Mouse (Mus musculus) urinary bladder, postnatal 36 days (tissue): ENCODE measurements around the gene 3110009E18Rik.
A peak's percentile ranks its signal among the peaks of the same experiment; 100 is the strongest.

Experiments used
- DNase-seq, 2 experiments: peaks; one replicate each; pipeline ENCODE4 v3.0.0; 2022; ENCODE audit warnings: low spot score in 2 of 2, mixed read lengths in 1 of 2

The 3110009E18Rik gene

DNA sequence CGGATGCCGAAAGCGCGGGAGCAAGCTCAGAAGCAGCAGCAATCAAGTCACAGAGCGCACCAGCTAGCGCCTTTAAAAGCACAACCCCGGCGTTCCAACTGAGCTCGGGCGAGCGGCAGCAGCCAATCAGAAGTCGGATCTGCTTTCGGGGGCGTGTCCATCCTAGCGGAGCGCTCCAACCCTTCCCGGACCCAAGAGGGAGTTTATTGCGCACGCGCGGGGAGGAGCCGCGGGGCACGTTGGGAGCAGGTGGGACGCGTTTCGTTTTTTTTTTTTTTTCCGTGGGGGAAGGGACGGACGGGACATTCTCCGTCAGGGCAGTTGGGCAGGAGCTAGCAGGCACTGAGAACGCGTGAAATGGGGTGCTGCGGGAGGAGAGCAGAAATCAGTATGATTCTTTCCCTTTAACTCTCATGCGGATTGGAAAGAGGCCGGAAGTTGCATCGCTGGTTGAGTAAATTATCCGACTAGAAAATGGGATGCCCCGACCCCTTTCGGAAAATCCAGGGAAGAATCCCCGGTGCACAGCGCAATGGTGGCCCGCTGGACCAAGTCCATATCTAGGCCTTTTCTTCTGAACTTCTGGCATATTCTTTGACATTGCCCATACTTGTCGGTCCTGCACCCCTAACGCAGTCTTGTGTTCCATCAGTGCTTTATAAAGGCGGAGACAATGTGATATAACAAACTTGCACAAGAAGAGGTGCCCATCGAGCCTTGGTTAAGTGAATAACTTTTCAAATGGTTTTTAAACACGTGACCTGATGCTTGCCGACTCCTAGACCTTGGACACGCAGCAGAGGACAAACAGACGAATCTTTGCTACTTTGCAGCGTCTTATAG is at the start of gene 3110009E18Rik, which contains the start of gene Dbi:
TSS of gene 3110009E18Rik (plus strand) at position 219 of the 843 bp plus-strand sequence.
TSS of gene Dbi (minus strand) at position 110 of the 843 bp plus-strand sequence.
- DNase-seq, result peak; percentile 91 to 98

DNA sequence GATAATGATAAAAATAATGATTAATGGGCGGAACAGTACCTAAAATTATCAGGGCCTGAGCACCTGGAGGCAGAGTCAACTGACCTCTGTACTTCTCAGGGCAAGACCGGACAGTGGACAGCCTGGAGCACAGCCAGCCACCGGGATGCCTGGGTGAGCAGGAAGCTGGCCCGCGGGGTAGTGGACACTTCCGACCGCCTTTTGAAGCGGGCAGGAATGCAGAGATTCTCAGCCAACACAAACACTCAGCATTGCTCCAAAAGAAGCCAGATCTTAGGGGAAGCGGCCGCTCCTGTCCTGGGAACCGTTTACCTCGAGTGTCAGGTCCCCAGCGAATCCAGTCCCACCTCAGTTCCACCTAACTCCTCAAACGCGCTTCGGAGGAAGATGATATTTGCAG is 48.1 kb upstream of the 3110009E18Rik start:
- DNase-seq, result peak in 1 of 2 experiments; percentile 48

DNA sequence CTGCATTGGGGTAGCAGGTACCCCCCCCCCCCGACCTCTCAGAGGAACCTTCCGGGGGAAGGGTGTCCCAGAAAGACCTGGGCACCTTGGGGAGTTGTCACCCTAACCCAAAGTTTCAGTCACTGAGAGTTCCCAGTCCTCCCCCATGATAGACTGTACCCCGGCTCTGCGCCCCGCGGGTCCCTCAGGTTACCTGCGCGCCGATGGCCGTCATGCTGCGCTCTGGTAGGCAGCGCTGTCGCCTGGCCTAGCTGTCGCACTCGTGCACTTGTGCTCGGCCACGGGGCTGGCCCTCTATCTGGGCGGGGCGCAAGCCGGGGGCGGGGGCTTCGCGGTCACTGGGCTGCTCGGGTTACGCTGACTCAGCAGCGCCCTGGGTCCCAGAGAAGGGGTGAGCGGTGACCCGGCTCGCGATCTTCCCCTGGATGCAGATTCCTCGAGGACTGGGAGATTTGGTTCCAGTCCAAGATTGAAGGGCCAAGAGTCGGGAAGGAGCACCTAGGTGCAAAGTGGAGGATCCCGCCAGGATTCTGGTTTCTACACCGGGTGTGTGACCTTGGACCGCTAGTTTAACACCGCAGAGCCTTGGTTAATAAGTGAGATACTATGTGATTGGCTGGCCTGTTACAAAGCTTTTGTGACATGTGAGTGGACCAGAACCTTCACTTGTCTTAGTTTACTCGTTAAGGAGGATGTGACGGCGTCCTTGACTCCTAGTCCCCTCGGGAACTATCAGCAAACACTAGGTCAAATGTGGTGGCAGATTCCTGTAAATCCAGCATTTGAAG is 47.3 kb upstream of the 3110009E18Rik start, which contains the start of gene Tmem37:
TSS of gene Tmem37 (minus strand) at position 556 of the 788 bp plus-strand sequence.
- peak; percentile 57 to 82 for DNase-seq

DNA sequence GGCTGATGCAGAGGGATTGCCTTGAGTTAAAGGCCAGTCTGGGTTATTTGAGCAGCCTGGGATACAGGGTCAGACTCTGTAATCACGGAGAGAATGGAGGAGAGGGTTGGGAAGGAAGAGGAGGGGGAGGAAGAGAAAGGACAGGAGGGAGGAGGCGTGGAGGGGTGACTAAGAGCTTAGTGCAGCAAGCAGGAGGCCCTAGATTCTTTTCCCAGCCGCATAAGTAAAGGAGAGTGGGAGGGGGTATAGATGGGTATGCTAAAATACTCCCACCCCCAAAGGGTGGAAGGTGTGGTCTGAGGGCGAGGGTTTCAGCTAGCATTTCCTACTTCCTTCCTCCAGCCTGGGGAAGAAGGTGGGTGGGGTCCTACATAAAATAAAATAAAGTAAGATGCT is 46.7 kb upstream of the 3110009E18Rik start:
- DNase-seq, result no peak

DNA sequence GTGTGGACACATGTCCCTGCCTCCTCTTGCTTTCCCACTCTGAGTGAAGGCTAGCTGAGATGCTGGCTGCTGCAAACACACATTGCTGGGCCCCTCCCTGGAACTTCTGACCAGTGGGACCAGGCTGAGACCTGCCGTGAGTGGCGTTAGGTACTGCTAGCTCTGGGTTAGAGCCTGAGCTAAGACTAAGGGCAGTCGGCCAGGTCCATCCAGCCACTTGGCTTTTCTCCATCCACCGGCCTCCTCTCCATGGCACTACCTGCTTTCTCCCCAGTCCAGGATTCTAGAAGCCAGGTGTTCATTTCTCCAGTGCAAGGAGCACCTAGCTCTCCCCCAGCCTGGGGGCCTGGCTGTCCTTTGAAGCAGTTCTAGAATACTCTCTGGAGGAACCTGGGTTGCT is 46.1 kb upstream of the 3110009E18Rik start:
- no peak for DNase-seq

DNA sequence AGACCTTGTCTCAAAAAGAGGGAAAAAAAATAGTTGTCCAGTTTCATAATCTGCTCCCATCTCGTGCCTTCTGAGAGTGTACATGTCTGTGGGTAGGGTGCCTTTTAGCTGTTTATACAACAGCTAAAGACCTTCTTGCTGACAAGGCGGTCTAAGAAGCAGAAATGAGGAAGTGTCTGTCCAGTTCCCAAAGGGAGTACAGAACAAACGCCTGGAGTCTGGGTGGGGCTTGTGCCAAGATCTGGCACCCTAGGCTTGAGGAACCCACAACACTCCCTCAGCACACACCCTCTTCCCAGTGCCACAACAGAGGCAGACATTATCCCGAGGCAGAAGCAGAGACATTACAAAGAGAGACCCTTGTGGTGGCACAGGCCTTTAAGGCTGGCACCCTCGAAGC is 45.5 kb upstream of the 3110009E18Rik start:
- no peak for DNase-seq

DNA sequence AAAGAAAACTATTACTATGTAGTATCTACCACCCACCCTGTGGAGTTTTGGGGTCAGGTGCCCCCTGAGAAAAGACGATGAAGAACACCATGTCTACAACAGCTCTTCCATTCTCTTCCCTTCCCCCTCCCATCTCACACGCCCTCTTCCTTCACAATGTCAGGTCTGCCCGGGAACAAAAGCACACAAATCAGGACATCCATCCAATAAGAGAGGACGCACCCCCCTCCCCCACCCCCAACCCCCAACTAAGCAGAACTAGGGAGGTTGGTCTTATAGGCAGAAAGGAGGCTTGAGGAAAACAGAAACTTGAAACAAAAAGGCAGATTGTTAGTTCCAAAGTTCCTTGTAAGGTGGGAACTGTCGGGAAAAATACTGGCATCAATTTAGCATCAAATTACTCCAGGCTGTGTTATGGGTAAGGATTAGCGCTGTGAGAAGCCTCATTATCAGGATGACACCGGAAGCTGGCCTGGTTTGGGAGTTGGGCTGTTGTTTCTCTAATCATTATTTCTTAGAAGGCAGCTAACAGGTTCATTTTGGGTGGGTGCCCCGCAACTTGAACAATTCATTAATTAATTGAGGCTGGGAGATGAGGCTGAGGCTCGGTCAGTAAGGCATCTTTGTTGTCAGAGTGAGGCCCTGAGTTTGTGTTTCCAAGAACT is 43.1 kb upstream of the 3110009E18Rik start:
- DNase-seq, result no peak

DNA sequence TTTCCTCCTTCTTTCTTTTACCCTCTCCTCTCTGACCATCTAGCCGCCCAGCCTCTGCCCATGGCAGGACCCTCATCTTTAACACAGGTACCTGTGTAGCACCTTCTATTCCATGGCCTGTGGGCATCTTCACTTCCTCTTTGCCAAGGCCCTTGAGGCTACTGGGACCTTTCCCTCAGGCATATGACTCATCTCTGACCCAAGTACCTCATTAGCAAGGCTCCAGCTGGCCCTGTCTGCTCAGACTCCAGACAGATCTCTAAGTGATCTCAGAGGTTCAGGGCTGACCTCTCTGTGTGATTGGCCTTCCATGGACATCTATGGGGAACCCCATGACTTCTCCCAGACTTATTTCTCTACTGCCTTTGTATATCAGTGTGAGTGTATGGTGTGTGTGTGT is 40.4 kb upstream of the 3110009E18Rik start:
- DNase-seq, result no peak

DNA sequence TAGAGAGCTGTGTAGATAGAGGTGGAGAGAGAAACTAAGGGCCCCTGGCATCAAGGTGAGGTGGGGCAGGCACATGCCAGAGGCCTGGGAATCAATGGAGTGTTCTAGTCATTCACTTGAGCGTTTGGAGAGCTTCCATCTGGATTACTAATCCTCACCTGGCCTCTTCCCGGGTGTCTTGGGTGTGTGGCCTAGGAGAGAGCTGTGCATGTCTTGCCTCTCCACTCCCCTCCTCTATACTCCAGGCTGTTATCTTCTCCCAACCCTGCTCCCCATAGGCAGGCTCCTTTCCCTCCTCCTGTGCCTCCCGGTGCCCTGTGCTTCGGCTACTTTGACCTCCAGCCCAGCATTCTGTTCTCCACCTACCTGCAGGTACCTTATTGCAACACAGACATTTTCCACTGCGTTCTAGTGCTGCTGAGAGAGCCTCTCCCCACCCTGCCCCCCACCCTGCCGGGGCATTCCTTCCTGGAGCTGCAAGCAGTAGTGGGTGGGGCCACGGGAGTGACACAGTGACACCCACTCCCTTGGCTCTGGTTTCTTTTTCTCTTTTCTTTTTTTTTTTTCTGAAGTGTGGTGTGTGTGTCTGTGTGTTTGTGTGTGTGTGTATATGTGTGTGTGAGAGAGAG is 37.9 kb upstream of the 3110009E18Rik start:
- peak in 1 of 2 experiments; percentile 14 for DNase-seq

DNA sequence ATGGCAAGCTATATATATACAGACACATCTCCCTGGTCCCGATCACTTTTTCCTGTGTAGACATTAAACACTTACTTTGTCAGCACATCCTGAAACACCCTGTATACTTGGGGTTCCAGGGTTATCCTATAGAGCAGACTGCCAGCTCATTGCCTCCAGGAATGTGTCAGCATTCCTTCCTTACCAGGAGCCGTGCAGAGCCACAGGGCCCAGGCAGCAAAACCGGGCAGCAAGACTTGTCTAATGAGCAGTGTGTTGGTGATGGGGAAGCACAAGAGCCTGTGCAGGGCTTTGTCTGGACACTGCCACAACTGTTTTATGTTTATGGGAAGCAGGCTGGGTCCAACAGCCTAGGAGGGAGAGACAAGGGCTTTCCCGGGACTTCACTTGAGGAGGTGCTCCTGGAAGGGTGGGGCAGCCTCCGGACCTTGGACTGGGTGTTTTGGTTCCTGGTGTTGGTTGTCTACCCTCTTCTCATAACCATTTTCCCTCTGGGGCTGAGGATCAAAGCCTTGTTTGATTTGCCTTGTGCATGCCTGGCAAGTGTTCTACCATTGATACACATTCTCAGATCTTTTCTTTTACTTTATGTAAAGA is 37.0 kb upstream of the 3110009E18Rik start:
- no peak for DNase-seq

DNA sequence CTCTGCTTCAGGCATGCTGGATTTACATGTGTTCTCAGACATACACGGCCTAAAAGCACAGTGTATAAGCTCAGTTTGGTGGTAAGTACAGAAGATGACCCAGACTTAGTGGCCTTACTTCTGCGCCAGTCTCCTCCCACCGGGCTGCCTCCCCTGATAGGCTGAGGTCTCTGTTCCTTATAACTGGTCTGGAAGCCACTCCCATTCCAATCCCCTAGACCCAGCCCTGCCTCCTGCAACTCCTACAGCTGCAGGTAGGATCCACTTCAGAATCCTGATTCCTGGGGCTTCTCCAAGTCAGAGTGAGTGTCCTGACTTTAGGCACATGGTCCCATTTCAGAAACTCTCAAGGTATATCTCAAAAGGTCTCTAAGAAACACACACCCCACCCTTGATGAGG is 35.3 kb upstream of the 3110009E18Rik start:
- DNase-seq, result no peak

DNA sequence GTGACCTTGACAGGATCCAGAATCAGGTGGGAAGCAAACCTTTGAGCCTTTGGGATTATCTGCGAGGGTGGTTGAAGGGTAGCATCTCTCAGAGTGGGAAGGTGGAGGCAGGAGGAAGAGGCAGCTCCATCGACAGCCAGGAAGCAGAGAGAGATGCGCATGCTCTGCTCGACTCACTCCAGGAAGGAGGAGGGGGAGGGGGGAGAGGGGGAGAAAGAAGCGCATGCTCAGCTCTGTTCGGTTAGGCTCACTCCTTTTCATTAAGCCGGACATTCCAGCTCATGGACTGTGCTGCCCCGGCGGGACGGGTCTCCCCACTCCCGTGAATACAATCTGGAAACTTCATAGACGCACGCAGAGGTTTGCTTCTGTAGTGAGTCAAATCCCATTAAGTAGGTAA is 34.3 kb upstream of the 3110009E18Rik start:
- DNase-seq, result no peak

DNA sequence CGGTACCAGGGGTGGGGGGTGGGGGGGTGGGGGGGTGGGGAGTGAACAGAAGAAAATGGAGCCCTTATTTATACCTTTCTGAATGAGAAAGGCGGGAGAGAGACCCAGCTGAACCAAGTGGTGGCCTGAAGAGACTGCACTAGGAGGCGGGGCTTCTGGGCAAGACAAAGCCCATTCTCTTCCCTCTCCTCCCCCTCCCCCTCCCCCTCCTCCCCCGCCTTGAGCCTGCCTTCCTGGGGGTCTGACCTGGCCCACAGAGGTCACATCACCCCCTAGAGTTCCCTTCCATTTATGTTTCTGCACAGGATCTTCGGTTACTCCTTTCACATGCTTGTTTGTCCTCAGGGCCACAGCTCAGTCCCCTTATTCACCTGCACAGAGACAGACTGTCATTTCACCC is 31.8 kb upstream of the 3110009E18Rik start:
- no peak for DNase-seq

DNA sequence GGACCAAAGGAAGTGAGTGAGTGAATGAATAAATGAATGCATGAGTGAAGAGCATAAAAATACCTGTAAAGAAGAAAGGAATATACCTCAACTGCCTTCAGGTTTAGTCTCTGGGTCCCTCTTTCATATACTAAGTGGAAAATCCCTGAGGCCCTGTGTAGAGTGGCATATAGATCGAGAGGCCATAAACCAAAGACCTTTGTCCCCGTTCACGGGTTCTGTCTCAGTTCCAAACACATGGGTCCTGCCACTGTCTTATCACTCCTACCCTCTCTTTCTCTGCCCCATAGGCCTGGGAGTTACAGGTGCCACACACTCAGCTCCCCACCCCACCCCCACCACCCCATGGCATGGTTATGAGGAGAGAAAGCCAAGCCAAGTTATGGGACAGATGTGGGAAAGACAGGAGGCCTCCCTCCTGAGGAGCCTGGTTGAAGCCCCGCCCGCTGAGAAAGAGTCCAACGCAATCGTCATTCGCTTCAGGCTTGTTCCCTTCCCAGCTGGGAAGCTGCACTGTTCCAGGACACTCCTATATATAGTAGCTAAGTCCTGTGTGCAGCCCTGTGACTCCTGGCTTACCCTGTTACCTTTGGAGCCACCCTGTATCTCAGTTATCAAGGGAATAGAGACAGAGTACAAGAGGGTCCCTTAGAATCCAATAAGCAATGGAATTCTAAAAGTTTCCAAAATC is 30.0 kb upstream of the 3110009E18Rik start:
- no peak for DNase-seq

DNA sequence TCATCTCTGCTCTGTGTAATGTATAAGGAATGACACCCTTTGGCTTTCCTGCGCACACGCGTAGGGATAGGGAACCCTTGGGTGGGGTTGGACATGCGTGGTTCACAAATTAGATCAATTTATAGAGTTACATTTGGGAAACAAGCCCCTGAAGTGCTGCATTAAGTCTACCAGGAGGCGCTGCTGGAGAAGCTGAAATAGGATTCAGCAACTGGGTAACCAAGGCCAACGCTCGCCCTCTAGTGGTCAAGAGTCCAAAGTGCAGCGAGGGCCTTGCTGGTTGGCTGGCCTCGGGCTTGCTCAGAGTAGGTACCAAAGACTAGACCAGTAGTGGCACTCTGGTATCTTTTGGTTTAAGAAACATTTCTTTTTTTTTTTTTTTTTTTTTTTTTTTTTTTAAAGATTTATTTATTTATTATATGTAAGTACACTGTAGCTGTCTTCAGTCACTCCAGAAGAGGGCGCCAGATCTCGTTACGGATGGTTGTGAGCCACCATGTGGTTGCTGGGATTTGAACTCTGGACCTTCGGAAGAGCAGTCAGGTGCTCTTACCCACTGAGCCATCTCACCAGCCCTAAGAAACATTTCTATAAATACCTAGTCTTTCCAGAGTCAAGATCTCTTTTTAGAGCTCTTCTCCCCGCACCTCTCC is 27.4 kb upstream of the 3110009E18Rik start:
- peak; percentile 76 to 88 for DNase-seq

DNA sequence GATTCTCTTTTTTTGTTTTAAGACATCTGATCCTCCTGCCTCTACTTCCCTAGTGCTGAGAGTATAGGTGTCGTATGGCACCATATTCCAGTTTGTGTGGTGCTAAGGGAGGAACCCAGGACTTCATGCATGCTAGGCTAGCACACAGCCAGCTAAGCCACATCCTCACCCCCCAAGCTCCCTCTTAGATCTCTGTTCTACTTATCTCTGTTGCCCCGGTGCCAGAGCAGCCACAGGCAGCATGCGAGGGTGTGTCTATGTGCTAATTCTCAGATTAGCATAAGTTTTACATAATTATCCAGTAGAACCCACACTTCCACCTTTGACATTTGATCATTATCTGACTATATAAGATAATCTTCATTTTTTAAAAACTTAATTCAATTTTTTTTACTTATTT is 26.1 kb upstream of the 3110009E18Rik start:
- DNase-seq, result no peak

DNA sequence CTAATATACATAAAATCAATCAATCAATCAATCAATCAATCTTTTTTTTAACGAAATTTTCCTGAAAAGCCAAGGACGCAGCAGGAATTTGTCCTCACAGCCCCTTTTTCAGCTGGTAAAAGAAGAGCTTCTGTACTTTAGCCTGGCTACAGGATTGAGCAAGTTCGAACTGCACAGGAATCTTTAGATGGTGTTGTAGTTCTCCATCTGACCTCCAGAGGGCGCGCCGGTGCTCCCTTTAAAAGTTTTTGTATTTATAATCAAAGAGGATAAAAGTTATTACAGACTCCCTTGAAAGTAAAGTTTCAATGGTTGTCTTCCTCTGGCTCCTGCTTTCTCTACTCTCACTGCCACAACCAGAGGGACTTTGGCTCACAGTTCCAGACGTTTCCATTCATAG is 22.7 kb upstream of the 3110009E18Rik start:
- DNase-seq, result peak; percentile 66 to 80

DNA sequence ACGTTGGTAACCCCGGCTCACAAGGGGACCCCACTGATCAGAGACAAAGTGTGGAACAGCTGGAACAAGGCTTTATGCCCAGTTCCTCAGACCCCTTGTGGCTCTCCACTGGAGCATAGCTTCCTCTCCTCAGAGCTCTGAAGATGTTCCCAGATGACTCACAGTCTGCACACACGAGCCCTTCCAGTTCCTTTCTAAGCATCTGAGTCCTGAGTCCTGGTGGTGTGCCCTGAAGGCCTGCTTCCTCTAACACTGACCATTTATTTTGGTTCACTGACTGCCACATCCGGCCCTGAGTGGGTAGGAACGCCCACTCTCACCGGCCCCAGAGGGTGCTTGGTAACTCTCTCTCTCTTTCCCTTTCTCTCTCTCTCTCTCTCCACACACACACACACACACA is 21.5 kb upstream of the 3110009E18Rik start:
- no peak for DNase-seq

DNA sequence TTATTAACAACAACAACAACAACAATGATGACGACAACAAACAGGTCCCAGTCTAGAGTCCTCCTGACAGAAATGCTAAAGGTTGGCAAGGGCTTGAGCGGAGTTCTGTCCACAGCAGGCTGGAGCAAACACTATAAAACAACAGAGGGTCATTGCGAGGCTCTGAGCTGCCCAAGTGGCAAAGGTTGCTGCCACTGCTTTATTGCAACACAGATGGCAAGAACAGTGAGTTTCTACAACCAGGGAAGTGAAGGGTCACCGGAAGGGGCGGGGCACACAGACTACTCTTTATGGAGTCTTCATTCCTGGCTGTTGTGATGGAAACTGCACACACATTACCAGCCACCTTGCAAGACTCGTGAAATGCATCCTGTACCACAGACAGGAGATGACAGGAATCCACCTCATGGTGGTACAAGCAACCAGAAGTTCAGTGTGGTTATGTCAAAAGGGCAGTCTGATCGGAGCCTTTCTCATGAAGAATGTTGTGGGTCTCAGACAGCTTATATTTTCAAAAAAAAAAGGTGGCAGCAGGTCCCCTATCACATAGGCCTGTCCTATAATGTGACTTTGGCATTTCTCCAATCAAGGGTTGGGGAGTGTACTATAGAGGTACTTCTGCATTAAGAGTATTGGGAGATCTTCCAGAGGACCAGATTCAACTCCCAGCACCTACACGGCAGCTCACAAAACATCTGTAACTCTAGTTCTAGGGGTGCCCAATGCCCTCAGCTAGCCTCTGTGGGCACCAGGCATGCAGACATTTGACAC is 20.3 kb upstream of the 3110009E18Rik start:
- DNase-seq, result peak in 1 of 2 experiments; percentile 47
